Mouse (Mus musculus) embryo, embryonic 9.5 days (tissue): ENCODE results near the gene Ddx25.

ENCODE experiments used
- DNase-seq: peaks from one replicate; pipeline ENCODE4 v3.0.0-alpha.2; 2017; ENCODE audit errors: extremely low spot score

Gene Ddx25

GRCm38 (mm10) chr9:35493733-35494092 is 64.6 kb downstream of the Ddx25 start:
- no peak for DNase-seq

- DNase-seq, result no peak
These were observed 65.1 kb downstream of the Ddx25 start for GRCm38 (mm10) chr9:35493033-35493732.

GRCm38 (mm10) chr9:35491109-35491866 is 67.0 kb downstream of the Ddx25 start:
- no peak for DNase-seq

GRCm38 (mm10) chr9:35488496-35488895 is 69.8 kb downstream of the Ddx25 start:
- no peak for DNase-seq
